Mouse (Mus musculus) retina, postnatal 1 day (tissue): ENCODE measurements around the gene Kcnab3.
"Not testable (repeated sequence)": the region's sequence is repeated elsewhere in the genome, so short reads cannot be mapped to it uniquely, and the experiment has no call there.

Experiments used
- DNase-seq: peaks from one replicate; pipeline ENCODE4 v3.0.0-alpha.2; 2012

Gene Kcnab3

DNA sequence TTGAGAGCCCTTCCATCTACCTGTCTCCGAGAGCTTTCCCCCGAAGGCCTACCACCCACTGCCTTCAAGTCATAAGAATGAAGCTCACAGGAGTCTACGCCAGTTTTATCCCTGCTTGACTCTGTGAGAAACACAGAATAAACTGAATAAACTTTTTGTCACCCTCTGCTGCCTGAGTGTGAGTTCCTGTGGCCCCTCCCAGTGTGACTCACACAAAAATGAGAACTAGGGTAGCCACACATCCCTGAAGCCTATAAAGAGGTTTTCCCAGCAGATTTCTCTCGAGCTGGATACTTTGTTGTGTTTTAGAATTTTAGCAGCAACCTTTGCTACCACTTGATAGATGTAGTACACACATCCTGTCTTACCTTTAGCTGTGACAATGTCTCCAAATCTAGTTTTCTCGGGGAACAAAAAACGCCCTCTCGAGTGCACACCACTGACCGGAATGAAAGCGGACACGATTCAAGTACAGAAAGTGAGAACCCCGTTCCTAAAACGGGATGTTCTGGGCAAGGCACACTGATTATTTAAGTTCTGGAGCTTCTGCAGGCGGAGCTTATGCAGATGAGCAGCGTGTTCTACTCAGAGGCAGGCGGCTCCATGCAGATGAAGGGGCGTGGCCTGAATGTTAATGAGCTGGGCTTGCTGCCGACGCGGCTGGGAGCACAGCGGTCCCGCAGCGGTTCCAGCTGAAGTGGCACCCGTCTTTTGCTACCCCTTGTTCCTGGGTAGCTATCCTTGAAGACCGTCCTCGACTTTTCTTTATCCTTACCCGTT, at the start of gene Kcnab3:
Kcnab3 (plus strand) TSS at position 631 of the 780 bp plus-strand sequence.
- peak; percentile 93 for DNase-seq

DNA sequence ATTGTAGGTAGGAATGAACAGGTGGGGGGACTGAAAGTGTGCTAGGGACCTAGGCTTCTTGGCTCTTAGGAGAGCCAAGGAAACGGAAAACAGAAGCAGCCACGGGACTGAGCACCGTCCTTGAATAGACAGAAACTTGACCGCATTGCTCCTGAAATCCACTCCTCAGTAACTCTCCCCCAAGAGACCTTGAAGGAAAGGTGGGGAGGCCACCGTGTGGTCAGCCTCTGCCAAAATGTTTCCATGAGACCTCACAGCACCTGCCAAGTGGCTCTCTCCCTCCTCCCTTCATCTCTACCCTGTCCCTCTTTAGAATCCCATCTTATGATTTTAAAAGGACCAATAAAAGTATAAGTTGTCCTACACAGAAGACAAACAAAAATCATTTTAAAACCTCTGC, 48.8 kb upstream of the Kcnab3 start:
- DNase-seq, result no peak

- DNase-seq, result no peak
Observed at GRCm38 (mm10) chr11:69291111-69291510, 34.9 kb upstream of the Kcnab3 start.

- no peak for DNase-seq
Observed at GRCm38 (mm10) chr11:69295286-69295685, 30.8 kb upstream of the Kcnab3 start.

DNA sequence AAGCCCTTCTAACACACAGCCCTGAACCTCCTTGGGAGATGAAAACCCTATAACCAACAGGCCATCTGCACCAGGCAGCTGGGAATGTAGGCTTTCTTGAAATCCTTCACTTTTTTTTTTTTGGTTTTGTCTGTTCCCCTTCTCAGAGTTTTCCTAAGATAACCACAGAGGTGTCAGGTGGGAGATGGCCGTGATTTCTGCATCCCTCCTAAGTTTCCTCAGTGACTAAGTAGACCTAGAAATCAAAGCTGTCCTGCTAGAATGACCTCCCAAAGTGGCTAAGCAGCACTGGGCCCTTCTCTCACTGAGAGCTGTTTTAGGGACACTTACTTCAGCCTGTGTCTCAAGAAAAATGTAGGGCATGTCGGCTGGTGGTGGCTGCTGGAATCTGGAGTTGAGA, 28.3 kb upstream of the Kcnab3 start:
- DNase-seq, result no peak

DNA sequence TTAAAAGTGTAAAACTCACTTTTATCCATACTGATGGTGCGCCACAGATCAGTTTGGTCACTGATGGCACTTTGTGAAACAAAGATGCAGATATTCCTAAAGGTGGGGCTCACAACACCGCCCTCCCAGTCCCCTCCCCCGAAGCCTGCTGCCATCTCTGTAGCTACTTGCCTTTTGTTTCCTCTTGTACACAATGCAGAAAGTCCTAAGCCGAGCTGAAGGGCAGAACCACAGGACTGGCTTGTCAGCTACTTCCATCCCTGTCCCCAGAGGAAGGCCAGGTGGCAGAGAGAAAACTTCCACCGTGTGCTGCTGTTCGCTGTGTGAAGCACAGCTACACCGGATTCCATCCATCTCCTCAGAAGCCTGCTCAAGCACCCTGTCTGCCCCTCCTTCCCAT, 27.8 kb upstream of the Kcnab3 start:
- no peak for DNase-seq

- no peak for DNase-seq
Observed at GRCm38 (mm10) chr11:69302817-69303216, 23.2 kb upstream of the Kcnab3 start.

DNA sequence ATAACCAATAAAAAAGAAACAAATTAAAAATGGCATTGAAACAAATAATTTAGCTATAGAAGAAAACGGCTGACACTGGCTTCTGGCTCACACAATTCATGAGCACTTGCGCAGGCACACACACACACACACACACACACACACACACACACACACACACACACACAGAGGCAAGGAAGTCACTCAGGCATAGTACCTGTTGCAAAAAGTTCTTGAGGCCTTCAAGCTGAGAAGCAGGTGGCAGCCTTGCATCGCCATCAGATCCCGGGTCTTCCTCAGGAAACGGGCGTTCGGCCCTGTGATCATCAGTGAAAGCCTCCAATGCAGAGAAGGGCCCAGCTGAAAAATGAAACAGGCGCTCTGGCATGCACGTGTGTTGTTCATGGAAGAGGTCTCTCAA, 20.8 kb upstream of the Kcnab3 start:
- no peak for DNase-seq

- DNase-seq, result no peak
Observed at GRCm38 (mm10) chr11:69306039-69306438, 20.0 kb upstream of the Kcnab3 start.

- peak; percentile 63 for DNase-seq
Observed at GRCm38 (mm10) chr11:69311266-69311665, 14.8 kb upstream of the Kcnab3 start.

DNA sequence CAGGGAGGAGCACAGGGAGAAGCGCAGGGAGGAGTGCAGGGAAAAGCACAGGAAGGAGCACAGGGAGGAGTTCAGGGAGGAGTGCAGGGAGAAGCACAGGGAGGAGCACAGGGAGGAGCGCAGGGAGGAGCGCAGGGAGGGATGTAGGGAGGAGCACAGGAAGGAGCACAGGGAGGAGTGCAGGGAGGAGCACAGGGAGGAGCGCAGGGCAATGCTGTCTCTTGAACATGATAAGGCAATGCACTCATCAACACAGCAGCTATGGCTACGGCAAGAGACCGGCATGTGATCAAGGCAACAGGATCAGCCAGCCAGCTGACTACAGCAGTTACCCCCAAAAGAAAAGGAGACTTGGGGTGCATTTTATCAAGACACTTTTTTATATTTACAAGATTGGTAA, 9.7 kb upstream of the Kcnab3 start:
- no peak for DNase-seq

DNA sequence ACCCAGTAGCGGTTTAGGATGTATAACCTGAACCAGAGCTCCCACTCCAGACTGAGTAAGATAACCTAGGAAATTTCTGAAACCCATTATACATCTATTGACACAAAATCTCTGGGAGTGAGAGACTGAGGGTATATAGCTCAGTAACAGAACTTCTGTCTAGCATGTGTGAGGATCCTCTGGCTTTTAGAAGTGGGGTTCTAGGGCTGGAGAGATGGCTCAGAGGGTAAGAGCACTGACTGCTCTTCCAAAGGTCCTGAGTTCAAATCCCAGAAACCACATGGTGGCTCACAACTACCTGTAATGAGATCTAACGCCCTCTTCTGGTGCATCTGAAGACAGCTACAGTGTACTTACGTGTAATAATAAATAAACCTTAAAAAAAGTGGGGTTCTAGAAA, 8.1 kb upstream of the Kcnab3 start:
- not testable (repeated sequence) for DNase-seq

- DNase-seq, result no peak
Observed at GRCm38 (mm10) chr11:69321580-69321979, 4.5 kb upstream of the Kcnab3 start.

DNA sequence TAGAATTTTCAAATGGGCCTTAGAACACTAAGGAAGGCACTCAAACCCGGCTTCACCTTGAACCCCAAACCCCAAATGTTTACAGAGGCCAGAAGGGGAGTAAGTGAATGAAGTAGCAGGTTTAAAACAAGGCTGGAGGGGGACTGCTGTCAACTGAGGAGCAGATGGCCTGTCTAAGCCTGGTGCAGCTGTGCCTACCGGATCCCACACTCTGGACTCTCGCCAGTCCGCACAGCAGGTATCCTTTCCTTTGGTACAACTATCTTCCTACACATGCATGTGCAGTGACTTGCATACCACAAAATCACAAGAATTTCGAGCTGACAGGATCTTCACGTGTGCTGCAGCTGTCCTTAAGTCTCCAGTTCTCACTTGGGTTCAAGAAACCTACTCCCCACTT, 4.0 kb upstream of the Kcnab3 start:
- peak; percentile 62 for DNase-seq

GRCm38 (mm10) chr11:69322693-69323471, 3.2 kb upstream of the Kcnab3 start:
- peak; percentile 29 for DNase-seq

GRCm38 (mm10) chr11:69323667-69324111, 2.4 kb upstream of the Kcnab3 start, which contains the start of the genes Cntrob and Trappc1:
Gene Cntrob (minus strand): TSS chr11:69323775.
Gene Trappc1 (plus strand): TSS chr11:69323980.
- DNase-seq, result peak; percentile 99

GRCm38 (mm10) chr11:69324749-69325148, 1.3 kb upstream of the Kcnab3 start:
- no peak for DNase-seq

DNA sequence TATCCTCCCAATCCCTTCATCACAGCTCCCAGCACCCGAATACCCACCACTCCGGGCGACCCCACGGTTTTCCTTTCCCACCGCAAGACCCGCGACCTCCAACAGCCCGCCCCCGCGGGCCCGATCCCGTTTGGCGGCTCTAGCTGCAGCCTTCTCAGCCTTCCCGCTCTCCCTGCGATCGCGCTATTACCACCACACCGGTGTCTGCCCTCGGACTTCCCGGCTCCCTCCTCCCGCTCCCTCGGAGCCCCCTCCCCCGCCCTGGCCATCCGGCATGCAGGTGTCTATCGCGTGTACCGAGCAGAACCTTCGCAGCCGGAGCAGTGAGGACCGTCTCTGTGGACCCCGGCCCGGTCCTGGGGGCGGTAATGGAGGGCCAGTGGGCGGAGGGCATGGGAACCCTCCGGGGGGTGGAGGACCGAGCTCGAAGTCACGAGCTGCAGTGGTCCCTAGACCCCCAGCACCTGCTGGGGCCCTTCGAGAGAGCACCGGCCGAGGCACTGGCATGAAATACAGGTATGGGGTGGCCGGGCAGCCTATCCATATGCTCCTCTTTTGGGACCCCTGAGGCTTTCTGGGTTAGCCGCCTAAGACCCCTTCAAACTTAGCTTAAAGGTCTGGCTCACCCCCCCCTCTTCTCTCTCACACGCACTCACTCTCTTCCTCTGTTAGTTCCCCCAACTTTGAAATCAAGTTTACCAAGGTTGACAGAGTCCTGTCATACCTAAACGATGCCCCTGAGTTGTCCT, 524 bp downstream of the Kcnab3 start:
- DNase-seq, result no peak

DNA sequence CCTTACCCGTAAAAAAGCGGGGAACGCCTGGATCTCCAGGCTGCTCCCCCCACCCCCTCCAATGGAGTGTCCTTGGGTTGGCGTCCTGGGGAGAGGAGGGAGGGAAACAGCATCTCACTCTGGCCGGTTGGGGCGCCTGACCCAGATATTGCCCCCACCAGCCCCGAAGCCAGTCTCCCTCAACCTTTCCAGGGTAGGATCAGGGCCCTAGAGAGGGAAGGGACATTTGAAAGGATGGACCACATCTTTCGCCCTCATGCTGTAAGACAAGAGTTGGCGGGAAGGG, 1.0 kb downstream of the Kcnab3 start:
- DNase-seq, result peak; percentile 38

GRCm38 (mm10) chr11:69327648-69328047, 1.6 kb downstream of the Kcnab3 start:
- no peak for DNase-seq

DNA sequence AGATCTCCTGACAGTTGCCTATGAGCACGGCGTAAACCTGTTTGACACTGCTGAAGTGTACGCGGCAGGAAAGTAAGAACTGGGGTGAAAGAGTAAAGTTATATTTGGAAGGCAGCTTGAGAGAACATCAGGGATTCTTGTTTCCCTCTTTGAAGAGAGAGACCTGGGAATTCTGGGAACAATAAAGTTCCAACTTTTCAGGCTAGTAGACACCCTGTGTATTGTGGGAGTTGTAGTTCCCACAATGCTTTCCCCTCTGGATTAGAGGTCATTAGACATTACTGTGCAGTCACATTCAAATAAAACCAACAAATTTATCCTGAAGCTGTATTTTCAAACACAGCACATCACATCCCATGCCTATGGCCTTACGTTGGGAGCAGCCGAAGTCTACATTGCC, 2.5 kb downstream of the Kcnab3 start:
- no peak for DNase-seq

DNA sequence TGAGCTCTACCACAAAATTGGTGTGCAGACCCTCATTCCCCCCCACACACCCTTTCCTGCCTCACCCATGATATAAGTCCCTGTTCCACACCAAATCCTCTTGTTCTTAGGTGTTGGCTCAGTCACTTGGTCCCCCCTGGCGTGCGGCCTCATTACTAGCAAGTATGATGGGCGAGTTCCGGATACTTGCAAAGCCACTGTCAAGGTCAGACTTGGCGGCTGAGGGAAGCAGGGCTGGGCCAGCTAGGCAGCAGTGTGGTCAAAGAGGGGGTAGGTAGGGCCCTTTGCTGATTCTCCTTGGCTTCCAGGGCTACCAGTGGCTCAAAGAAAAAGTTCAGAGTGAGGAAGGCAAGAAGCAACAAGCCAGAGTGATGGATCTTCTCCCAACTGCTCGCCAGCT, 5.1 kb downstream of the Kcnab3 start:
- no peak for DNase-seq

DNA sequence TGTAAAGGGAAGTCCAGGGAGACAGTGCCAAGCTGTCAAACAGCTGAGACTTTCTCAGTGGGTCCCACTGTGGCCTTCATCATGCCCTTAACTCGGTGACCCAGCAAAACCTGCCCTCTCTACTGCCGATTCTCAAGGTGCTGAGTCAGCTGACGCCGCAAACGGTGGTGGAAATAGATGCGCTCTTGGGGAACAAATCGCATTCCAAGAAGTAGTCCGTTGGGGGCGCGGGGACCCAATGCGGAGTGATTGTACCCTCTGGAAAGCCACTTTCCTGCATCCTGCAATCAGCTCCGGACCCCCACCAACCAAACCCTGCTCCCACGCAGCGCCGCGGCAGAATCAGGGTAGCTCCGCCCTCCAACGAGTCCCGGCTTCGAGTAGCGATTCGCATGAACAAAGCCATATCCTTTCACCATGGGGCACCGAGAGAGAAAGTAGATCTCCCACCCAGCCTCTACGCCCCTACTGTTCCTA, 5.9 kb downstream of the Kcnab3 start:
- DNase-seq, result peak; percentile 92
